Mouse (Mus musculus): ENCODE measurements around the gene Agtr1a. TPM values are rescaled to one million over a fixed set of nuclear protein-coding genes. Genes with fewer than 3 reads are reported as not detected.

Agtr1a gene
- polyA plus RNA-seq (2015; fragmentation: Nextera tagmentation; extraction: Ambion mirVana), result 27.7 and 31.3 TPM in 2 replicates

GRCm38 (mm10) chr13:30336148-30336801, at the start of gene Agtr1a:
Gene Agtr1a (plus strand): TSS chr13:30336441.
- H3K36me3 ChIP-seq (ENCODE audit: insufficient read depth, low read length), result no peaks in the 10 kb centered on the region
- 1% methylated on average over 33 of the region's 33 CpGs for WGBS
- peak within 1 kb of the TSS; percentile 47 for H3K4me3 ChIP-seq (replicated peaks; ENCODE audit: low read depth, low read length)
- H3K4me2 ChIP-seq (ENCODE audit: low read length), result peak within 1 kb of the TSS; percentile 78
- ATAC-seq (replicated peaks; ENCODE audit: low FRiP score, low read depth) (peak; percentile 90), DNase-seq (ENCODE audit: low spot score) (peak; percentile 85)
- peak within 1 kb of the TSS; percentile 37; the same call in 1 of the 2 replicates for H3K27ac ChIP-seq
- no peaks in the 10 kb centered on the region for H3K27me3 ChIP-seq (ENCODE audit: insufficient read depth, low read length)
- H3K9me3 ChIP-seq (replicated peaks; ENCODE audit: low read length), result no peaks in the 10 kb centered on the region
- H3K9ac ChIP-seq (ENCODE audit: low read depth, low read length), result peak within 1 kb of the TSS; percentile 65
- no peak for TF ChIP-seq CTCF (IDR thresholded peaks at IDR 0.05; ENCODE audit: low read depth)
- H3K4me1 ChIP-seq (replicated peaks; ENCODE audit: insufficient read depth, low read length), result peaks cover 6% of the 10 kb centered on the region; the same call in 1 of the 2 replicates

GRCm38 (mm10) chr13:30310221-30310620, 26.0 kb upstream of the Agtr1a start:
- H3K36me3 ChIP-seq (ENCODE audit: insufficient read depth, low read length), result no peaks in the 10 kb centered on the region
- no peak overlapping the region for H3K27ac ChIP-seq
- no peak overlapping the region for H3K9ac ChIP-seq (ENCODE audit: low read depth, low read length)
- H3K4me3 ChIP-seq (replicated peaks; ENCODE audit: low read depth, low read length), result no peak overlapping the region
- no peak for TF ChIP-seq CTCF (IDR thresholded peaks at IDR 0.05; ENCODE audit: low read depth)
- no peaks in the 10 kb centered on the region for H3K27me3 ChIP-seq (ENCODE audit: insufficient read depth, low read length)
- ATAC-seq (replicated peaks; ENCODE audit: low FRiP score, low read depth) (no peak), DNase-seq (ENCODE audit: low spot score) (no peak)
- H3K4me2 ChIP-seq (ENCODE audit: low read length), result no peak overlapping the region
- WGBS, result 74% methylated on average over 4 of the region's 4 CpGs
- no peaks in the 10 kb centered on the region for H3K9me3 ChIP-seq (replicated peaks; ENCODE audit: low read length)
- H3K4me1 ChIP-seq (replicated peaks; ENCODE audit: insufficient read depth, low read length), result no peaks in the 10 kb centered on the region

GRCm38 (mm10) chr13:30324669-30325346, 11.4 kb upstream of the Agtr1a start:
- H3K27ac ChIP-seq, result no peak overlapping the region
- H3K36me3 ChIP-seq (ENCODE audit: insufficient read depth, low read length), result no peaks in the 10 kb centered on the region
- ATAC-seq (replicated peaks; ENCODE audit: low FRiP score, low read depth), result no peak
- H3K4me1 ChIP-seq (replicated peaks; ENCODE audit: insufficient read depth, low read length), result no peaks in the 10 kb centered on the region
- no peaks in the 10 kb centered on the region for H3K9me3 ChIP-seq (replicated peaks; ENCODE audit: low read length)
- WGBS, result 82% methylated on average over 11 of the region's 11 CpGs
- no peak overlapping the region for H3K4me3 ChIP-seq (replicated peaks; ENCODE audit: low read depth, low read length)
- no peak for DNase-seq (ENCODE audit: low spot score)
- H3K27me3 ChIP-seq (ENCODE audit: insufficient read depth, low read length), result no peaks in the 10 kb centered on the region
- TF ChIP-seq CTCF (IDR thresholded peaks at IDR 0.05; ENCODE audit: low read depth), result no peak
- H3K9ac ChIP-seq (ENCODE audit: low read depth, low read length), result no peak overlapping the region
- H3K4me2 ChIP-seq (ENCODE audit: low read length), result no peak overlapping the region

- Histone ChIP-seq H3K9ac (ENCODE audit: low read depth, low read length) (no peak overlapping the region), H3K4me1 (replicated peaks; ENCODE audit: insufficient read depth, low read length) (no peaks in the 10 kb centered on the region), H3K27ac (no peak overlapping the region), H3K9me3 (replicated peaks; ENCODE audit: low read length) (no peaks in the 10 kb centered on the region), H3K4me3 (replicated peaks; ENCODE audit: low read depth, low read length) (no peak overlapping the region), H3K27me3 (ENCODE audit: insufficient read depth, low read length) (no peaks in the 10 kb centered on the region), H3K4me2 (ENCODE audit: low read length) (no peak overlapping the region), H3K36me3 (ENCODE audit: insufficient read depth, low read length) (no peaks in the 10 kb centered on the region)
- 64% methylated on average over 5 of the region's 5 CpGs for WGBS
- DNase-seq (ENCODE audit: low spot score) (no peak), ATAC-seq (replicated peaks; ENCODE audit: low FRiP score, low read depth) (no peak)
- no peak for TF ChIP-seq CTCF (IDR thresholded peaks at IDR 0.05; ENCODE audit: low read depth)
These were observed 5.2 kb upstream of the Agtr1a start for GRCm38 (mm10) chr13:30331061-30331460.

GRCm38 (mm10) chr13:30331851-30332250, 4.4 kb upstream of the Agtr1a start:
- Histone ChIP-seq H3K4me1 (replicated peaks; ENCODE audit: insufficient read depth, low read length) (0 out of 2 replicates have a peak, but pooled peaks cover 3% of the 10 kb centered on the region), H3K4me3 (replicated peaks; ENCODE audit: low read depth, low read length) (no peak overlapping the region), H3K4me2 (ENCODE audit: low read length) (no peak overlapping the region), H3K9me3 (replicated peaks; ENCODE audit: low read length) (no peaks in the 10 kb centered on the region), H3K36me3 (ENCODE audit: insufficient read depth, low read length) (no peaks in the 10 kb centered on the region), H3K27me3 (ENCODE audit: insufficient read depth, low read length) (no peaks in the 10 kb centered on the region), H3K9ac (ENCODE audit: low read depth, low read length) (no peak overlapping the region), H3K27ac (no peak overlapping the region)
- DNase-seq (ENCODE audit: low spot score) (no peak), ATAC-seq (replicated peaks; ENCODE audit: low FRiP score, low read depth) (no peak)
- no peak for TF ChIP-seq CTCF (IDR thresholded peaks at IDR 0.05; ENCODE audit: low read depth)
- 79% methylated on average over 6 of the region's 6 CpGs for WGBS

- Histone ChIP-seq H3K9me3 (replicated peaks; ENCODE audit: low read length) (no peaks in the 10 kb centered on the region), H3K4me1 (replicated peaks; ENCODE audit: insufficient read depth, low read length) (0 out of 2 replicates have a peak, but pooled peaks cover 3% of the 10 kb centered on the region), H3K4me3 (replicated peaks; ENCODE audit: low read depth, low read length) (no peak overlapping the region), H3K27me3 (ENCODE audit: insufficient read depth, low read length) (no peaks in the 10 kb centered on the region), H3K36me3 (ENCODE audit: insufficient read depth, low read length) (no peaks in the 10 kb centered on the region), H3K27ac (no peak overlapping the region), H3K9ac (ENCODE audit: low read depth, low read length) (no peak overlapping the region), H3K4me2 (ENCODE audit: low read length) (no peak overlapping the region)
- WGBS, result 77% methylated on average over 5 of the region's 5 CpGs
- DNase-seq (ENCODE audit: low spot score) (no peak), ATAC-seq (replicated peaks; ENCODE audit: low FRiP score, low read depth) (no peak)
- no peak for TF ChIP-seq CTCF (IDR thresholded peaks at IDR 0.05; ENCODE audit: low read depth)
These were observed 3.7 kb upstream of the Agtr1a start for GRCm38 (mm10) chr13:30332581-30332980.

All from kidney, postnatal 0 days (tissue).